Mouse (Mus musculus) forebrain, embryonic 10.5 days (tissue): ENCODE data around the gene Jph3. TPM values are rescaled to one million over a fixed set of nuclear protein-coding genes. Genes with fewer than 3 reads are reported as not detected.
A peak's percentile ranks its signal among the peaks of the same experiment; 100 is the strongest.

Experiments used
- DNase-seq: peaks from one replicate; pipeline ENCODE4 v3.0.0-alpha.2; 2017; ENCODE audit warnings: low spot score; ENCODE audit errors: extremely low spot score
- H3K27ac ChIP-seq: fragments of 300-500 bp; sonication (generic); 2 replicates; pipeline ENCODE4 v1.5.1; 2016; ENCODE audit warnings: mild to moderate bottlenecking
- H3K27me3 ChIP-seq: fragments of 300-500 bp; sonication (generic); 2 replicates; pipeline ENCODE4 v1.6.1; 2016; ENCODE audit warnings: mild to moderate bottlenecking; ENCODE audit not compliant: poor library complexity, severe bottlenecking
- H3K36me3 ChIP-seq: fragments of 300-500 bp; sonication (generic); replicated peaks from 2 replicates; pipeline ENCODE4 v1.6.1; 2016; ENCODE audit warnings: mild to moderate bottlenecking, moderate library complexity
- H3K4me1 ChIP-seq: fragments of 300-500 bp; sonication (generic); 2 replicates; pipeline ENCODE4 v1.6.1; 2016
- H3K4me3 ChIP-seq: fragments of 300-500 bp; sonication (generic); 2 replicates; pipeline ENCODE4 v1.5.1; 2016; ENCODE audit warnings: mild to moderate bottlenecking, moderate library complexity
- H3K9me3 ChIP-seq: fragments of 300-500 bp; sonication (generic); 2 replicates; pipeline ENCODE4 v1.6.1; 2016; ENCODE audit warnings: mild to moderate bottlenecking, moderate library complexity
- WGBS: fragments of 180-500 bp; shearing (Covaris S2); methylation state at CpG from one replicate; pipeline ENCODE4 v1.1.7; 2016; 5-methylcytosine and 5-hydroxymethylcytosine counted together
- polyA plus RNA-seq: library from polyadenylated mRNA; unstranded; fragments of >200 nt; fragmentation: Nextera tagmentation; extraction: Ambion mirVana; gene quantifications from 2 replicates; pipeline ENCODE4 v1.2.1, GENCODE M21; 2016

Jph3 gene
- polyA plus RNA-seq, 1 experiment from 2014 or later: 5.6 TPM

DNA sequence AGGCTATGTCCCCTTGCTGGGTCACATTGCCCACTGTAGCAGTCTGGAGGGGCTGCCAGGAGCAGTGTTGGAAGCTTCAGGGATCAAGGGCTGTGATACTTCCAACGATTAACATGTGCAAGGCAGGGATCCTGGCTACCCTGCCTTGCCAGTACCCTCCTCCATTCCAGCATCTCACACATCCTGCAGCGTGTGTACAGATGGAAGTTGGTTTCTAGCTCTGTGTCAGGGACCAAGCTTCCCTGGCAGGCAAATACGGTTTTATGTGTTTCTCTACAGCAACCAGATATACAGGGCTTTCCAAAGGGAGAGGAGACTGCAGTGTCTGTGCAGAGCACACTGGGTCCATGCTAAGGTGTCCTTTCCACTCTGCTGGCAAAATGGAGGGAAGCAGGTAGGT is 24.2 kb upstream of the Jph3 start:
- Histone ChIP-seq H3K9me3 (no peaks in the 10 kb centered on the region), H3K4me1 (peaks cover 3% of the 10 kb centered on the region; the same call in 1 of the 2 replicates), H3K4me3 (no peak overlapping the region), H3K36me3 (no peaks in the 10 kb centered on the region), H3K27ac (no peak overlapping the region), H3K27me3 (0 out of 2 replicates have a peak, but pooled peaks cover 4% of the 10 kb centered on the region)
- 74% methylated on average over 3 of the region's 3 CpGs for WGBS
- DNase-seq: no peak

DNA sequence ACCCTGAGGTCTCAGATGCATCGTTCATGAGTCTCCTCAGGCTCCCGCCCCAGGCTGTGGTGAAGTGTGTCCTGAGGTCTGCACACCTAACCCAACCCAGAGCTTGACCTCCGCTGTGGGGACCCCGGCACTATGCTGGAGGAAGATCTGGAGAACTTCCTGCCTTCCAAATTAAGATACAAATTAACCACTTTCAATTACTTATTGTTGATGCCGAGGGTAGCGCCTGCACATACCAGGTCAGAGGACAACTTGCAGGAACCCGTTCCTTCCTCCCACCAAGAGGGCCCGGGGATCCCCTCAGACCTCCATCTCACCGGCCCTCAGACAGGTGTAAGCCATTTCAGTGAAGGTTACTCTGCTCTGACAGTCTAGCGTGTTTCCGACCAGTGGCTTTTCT is 22.5 kb upstream of the Jph3 start:
- Histone ChIP-seq H3K27me3 (0 out of 2 replicates have a peak, but pooled peaks cover 4% of the 10 kb centered on the region), H3K36me3 (no peaks in the 10 kb centered on the region), H3K27ac (no peak overlapping the region), H3K9me3 (no peaks in the 10 kb centered on the region), H3K4me3 (no peak overlapping the region), H3K4me1 (peaks cover 3% of the 10 kb centered on the region; the same call in 1 of the 2 replicates)
- DNase-seq: no peak
- 89% methylated on average over 11 of the region's 11 CpGs for WGBS

DNA sequence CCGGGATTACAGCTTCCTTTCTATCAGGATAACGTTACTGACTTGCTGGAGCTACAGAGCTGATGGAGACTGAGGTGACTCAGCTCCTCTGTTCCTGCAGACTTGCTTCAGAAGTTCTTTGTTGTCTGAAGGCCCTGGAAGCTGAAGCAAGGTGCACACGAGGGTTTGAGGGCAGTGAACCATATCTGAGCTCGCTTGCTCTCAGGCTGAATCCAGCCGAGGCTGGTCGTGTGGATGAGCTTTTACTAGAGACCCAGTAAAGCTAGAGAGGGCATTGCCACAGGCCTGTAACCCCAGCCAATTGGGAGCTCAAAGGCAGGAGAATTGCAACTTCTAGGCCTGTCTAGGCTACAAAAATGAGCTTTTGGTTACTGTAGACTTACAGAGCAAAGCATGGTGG is 21.0 kb upstream of the Jph3 start:
- no peaks in the 10 kb centered on the region for H3K9me3 ChIP-seq
- 0 out of 2 replicates have a peak, but pooled peaks cover 4% of the 10 kb centered on the region for H3K27me3 ChIP-seq
- H3K4me3 ChIP-seq: no peak overlapping the region
- H3K36me3 ChIP-seq: no peaks in the 10 kb centered on the region
- H3K4me1 ChIP-seq: peaks cover 3% of the 10 kb centered on the region; the same call in 1 of the 2 replicates
- DNase-seq: no peak
- no peak overlapping the region for H3K27ac ChIP-seq
- WGBS: 65% methylated on average over 6 of the region's 6 CpGs

DNA sequence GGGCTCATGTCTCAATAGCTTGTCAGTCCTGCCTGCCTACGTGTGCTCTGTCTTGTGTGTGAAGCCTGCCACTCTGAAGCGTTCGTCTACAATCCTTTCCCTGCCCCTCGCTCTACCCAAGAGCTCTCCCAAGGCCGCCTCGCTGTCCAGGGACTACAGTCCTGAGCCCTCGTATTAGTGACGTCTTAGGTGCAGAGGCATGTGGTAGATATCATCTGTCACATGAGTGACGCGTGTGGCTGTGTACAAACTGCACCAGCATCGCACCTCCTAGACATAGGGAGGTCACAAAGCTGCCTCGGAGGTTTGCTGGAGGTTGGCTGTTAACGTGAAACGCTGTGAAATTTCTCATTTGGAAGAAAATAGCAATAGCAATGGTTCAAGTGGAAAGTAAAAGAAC is 11.9 kb upstream of the Jph3 start:
- peak overlapping the region; percentile 78 for H3K27ac ChIP-seq
- 53% methylated on average over 14 of the region's 14 CpGs for WGBS

DNA sequence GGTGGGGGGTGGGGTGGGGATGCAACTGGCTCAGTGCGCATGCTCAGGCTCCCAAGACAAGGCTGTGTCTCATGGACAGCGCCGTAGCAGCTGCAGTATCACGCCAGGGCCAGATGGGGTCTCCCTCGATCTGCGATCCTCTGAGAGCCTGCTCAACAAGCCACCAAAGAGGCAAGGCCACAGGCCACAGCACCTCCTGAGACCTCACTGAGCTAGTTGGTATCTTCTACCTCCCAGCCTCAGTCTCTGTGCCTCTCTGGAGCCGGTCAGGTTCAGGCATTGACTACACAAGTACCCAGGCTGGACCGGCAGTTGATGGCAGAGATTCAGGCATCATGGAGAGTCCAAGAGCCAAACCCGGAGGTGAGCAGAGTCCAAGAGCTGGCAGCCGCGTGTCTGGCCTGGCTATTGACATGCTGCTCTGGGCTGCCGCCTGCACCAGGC is 11.4 kb upstream of the Jph3 start:
- H3K27me3 ChIP-seq: peaks cover 41% of the 10 kb centered on the region
- peak overlapping the region; percentile 78 for H3K27ac ChIP-seq
- 31% methylated on average over 12 of the region's 12 CpGs for WGBS
- no peaks in the 10 kb centered on the region for H3K36me3 ChIP-seq
- peaks cover 27% of the 10 kb centered on the region for H3K4me1 ChIP-seq
- no peaks in the 10 kb centered on the region for H3K9me3 ChIP-seq
- peak; percentile 88 for DNase-seq
- peak overlapping the region; percentile 34 for H3K4me3 ChIP-seq

More for the DNA sequence above, 11.9 kb upstream of the Jph3 start:
- DNase-seq: no peak
- Histone ChIP-seq H3K4me1 (peaks cover 27% of the 10 kb centered on the region), H3K9me3 (no peaks in the 10 kb centered on the region), H3K27me3 (peaks cover 41% of the 10 kb centered on the region), H3K36me3 (no peaks in the 10 kb centered on the region), H3K4me3 (peak overlapping the region; percentile 34)

DNA sequence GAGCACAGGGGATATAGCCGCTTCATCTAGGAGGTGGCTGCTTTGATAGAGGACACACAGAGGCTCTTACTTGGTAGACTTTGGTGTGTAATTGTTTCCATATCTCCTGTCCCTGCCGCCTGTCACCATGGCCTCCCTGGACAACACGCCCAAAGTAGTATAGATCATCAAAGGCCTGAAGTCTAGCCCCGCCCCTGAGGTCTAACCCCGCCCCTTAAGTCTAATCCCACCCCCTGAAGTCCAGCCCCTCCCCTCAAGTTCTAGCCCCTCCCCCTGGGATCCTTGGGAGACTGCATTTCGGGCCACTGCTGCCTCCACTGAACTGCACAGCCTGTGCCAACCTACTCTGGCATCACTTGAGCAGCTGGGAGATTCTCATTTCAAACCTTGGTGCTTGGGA is 10.5 kb upstream of the Jph3 start:
- no peaks in the 10 kb centered on the region for H3K9me3 ChIP-seq
- DNase-seq: no peak
- H3K27me3 ChIP-seq: peaks cover 41% of the 10 kb centered on the region
- H3K36me3 ChIP-seq: no peaks in the 10 kb centered on the region
- H3K27ac ChIP-seq: no peak overlapping the region
- H3K4me3 ChIP-seq: no peak overlapping the region
- peaks cover 31% of the 10 kb centered on the region for H3K4me1 ChIP-seq
- WGBS: 65% methylated on average over 6 of the region's 6 CpGs

DNA sequence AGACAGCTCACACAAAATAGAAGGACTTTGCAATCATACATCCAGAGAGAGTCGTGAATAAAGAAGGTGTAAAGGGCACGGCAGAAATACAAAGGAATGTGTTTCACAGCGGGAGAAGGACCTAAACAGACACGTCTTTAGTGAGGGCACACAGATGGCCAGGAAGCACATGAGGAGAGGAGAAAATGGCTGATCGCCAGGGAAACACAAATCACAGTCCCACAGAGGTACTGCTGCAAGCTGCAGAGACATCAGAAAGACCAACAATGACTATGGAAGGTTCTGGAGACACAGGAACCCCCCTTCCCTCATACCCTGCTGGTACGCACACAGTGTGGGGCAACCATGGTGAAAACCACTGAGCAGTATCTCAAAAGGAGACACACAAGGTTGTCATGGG is 8.4 kb upstream of the Jph3 start:
- WGBS: 71% methylated on average over 6 of the region's 6 CpGs
- Histone ChIP-seq H3K27me3 (peaks cover 21% of the 10 kb centered on the region), H3K27ac (no peak overlapping the region), H3K4me3 (no peak overlapping the region), H3K9me3 (no peaks in the 10 kb centered on the region), H3K4me1 (peaks cover 21% of the 10 kb centered on the region), H3K36me3 (no peaks in the 10 kb centered on the region)
- no peak for DNase-seq

DNA sequence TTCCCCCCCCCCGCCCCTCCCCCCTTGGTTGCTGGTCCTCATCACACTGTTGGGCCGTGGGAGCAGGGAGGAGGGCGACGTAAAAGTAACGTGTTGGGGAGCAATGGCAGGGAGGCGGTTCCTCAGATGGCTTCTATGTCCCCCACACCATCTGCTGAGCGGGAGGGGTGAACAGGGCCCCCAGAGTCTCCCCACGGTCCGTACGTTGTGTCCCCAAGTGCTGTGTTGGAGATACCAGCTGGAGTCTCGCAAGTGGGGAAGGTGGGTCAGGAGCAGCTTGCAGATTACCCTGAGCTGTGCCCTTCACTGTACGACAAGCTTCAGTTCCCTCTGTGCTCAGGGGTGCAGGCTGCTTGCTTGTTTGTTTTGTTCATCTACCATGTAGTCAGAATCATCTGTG is 5.6 kb upstream of the Jph3 start:
- H3K27ac ChIP-seq: no peak overlapping the region
- peaks cover 8% of the 10 kb centered on the region for H3K9me3 ChIP-seq
- DNase-seq: no peak
- 0 out of 2 replicates have a peak, but pooled peaks cover 5% of the 10 kb centered on the region for H3K4me1 ChIP-seq
- 81% methylated on average over 12 of the region's 12 CpGs for WGBS
- H3K27me3 ChIP-seq: peaks cover 29% of the 10 kb centered on the region
- no peak overlapping the region for H3K4me3 ChIP-seq
- no peaks in the 10 kb centered on the region for H3K36me3 ChIP-seq

DNA sequence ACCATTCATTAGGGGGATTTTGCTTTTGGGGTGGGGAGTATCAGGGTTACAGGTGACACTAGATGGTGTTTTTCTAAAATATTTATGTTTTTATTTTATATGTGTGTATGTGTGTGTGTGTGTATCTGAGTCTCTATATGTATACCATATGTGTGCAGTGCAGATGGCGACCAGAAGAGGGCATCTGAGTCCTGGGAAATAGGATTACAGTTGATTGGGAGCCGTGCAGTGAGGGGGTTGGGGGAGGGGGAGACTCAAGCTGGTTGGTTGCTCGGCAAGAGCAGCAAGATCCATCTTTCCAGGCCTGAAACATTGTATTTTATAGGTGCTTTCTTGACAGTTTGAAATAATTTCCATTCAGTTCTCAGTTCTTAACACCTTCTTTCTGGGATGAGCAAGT is 2.3 kb upstream of the Jph3 start:
- peaks cover 52% of the 10 kb centered on the region for H3K27me3 ChIP-seq
- H3K27ac ChIP-seq: no peak overlapping the region
- H3K9me3 ChIP-seq: peaks cover 8% of the 10 kb centered on the region
- no peaks in the 10 kb centered on the region for H3K36me3 ChIP-seq
- H3K4me1 ChIP-seq: peaks cover 29% of the 10 kb centered on the region
- no peak overlapping the region for H3K4me3 ChIP-seq
- DNase-seq: no peak
- WGBS: 61% methylated on average over 3 of the region's 3 CpGs

DNA sequence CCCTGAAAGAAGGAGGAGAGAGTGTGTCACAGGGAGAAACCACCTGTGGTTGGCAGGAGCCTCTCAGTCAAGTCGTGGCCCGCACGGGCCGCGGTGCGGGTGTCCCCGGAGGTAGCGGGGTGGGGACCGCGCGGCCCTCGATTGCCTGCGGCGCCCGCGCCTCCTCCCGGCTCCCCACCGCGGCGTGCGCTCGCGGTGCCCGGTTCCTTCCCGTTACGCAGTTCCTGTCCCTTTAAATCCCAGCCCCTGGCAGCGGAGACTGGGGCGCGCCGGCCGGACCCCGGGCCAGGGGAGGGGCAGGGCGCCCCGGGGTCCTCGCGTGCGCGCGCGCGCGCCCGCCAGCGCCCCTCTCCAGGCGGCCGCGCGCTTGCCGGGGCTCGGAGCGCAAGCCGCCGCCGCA is 331 bp downstream of the Jph3 start:
- WGBS: 4% methylated on average over 51 of the region's 54 CpGs
- Histone ChIP-seq H3K27me3 (peaks cover 73% of the 10 kb centered on the region), H3K4me3 (peak overlapping the region; percentile 62), H3K27ac (no peak overlapping the region), H3K9me3 (peaks cover 8% of the 10 kb centered on the region), H3K36me3 (no peaks in the 10 kb centered on the region), H3K4me1 (peaks cover 27% of the 10 kb centered on the region)
- no peak for DNase-seq

DNA sequence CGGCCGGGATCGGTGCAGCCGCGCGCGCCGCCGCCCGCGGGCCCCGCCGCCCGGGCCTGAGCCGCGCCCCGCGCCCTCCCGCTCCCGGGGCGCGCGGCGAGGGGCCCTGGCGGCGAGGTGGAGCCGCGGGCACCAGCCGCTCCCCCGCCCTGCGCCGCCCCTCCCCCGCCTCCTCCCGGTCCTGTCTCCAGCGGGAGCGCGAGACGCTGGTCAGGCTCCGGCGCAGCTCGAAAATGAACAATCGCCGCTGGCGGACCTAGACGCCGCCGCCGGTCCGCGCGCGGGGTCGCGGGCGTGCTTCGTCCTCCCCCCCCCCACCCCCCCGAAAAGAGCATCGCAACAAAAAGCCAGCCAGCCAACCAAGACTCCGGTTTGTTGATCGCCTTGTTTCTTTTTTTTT is 747 bp downstream of the Jph3 start:
- Histone ChIP-seq H3K27me3 (peaks cover 73% of the 10 kb centered on the region), H3K27ac (peak overlapping the region; percentile 60; the same call in 1 of the 2 replicates), H3K9me3 (peaks cover 8% of the 10 kb centered on the region), H3K36me3 (no peaks in the 10 kb centered on the region), H3K4me1 (peaks cover 27% of the 10 kb centered on the region), H3K4me3 (peak overlapping the region; percentile 62)
- WGBS: 9% methylated on average over 60 of the region's 60 CpGs
- DNase-seq: peak; percentile 29

DNA sequence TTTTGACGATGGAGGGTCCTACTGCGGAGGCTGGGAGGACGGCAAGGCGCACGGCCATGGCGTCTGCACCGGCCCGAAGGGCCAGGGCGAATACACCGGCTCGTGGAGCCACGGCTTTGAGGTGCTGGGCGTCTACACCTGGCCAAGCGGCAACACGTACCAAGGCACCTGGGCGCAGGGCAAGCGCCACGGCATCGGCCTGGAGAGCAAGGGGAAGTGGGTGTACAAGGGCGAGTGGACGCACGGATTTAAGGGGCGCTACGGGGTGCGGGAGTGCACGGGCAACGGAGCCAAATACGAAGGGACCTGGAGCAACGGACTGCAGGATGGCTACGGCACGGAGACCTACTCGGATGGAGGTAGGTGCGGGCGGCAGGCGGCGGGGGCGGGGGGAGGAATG is 1.2 kb downstream of the Jph3 start:
- peaks cover 73% of the 10 kb centered on the region for H3K27me3 ChIP-seq
- WGBS: under 1% methylated on average over 37 of the region's 37 CpGs
- H3K36me3 ChIP-seq: no peaks in the 10 kb centered on the region
- H3K9me3 ChIP-seq: peaks cover 8% of the 10 kb centered on the region
- H3K4me1 ChIP-seq: peaks cover 27% of the 10 kb centered on the region
- H3K4me3 ChIP-seq: peak overlapping the region; percentile 62
- no peak overlapping the region for H3K27ac ChIP-seq
- DNase-seq: peak; percentile 26

DNA sequence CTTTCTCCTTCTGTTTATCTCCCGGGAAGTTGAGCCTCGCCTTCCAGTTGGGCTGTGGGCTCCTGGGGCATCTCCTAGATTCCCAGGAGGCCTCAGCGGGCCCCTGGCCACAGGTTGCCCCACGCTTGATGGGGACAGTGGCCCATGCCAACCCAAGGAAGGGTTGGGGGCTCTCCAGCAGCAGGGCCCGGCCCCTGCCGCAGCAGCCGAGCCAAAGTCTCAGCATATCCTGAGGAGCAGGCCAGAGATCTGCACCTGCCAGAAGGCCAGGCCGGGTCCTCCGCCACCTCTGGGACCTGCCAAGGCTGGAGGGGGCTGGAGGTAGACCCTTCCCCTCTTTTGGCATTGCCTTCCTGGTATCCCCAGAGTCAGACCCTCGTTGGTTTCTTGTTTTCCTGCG is 1.6 kb downstream of the Jph3 start:
- WGBS: 4% methylated on average over 11 of the region's 11 CpGs
- Histone ChIP-seq H3K36me3 (no peaks in the 10 kb centered on the region), H3K27me3 (peaks cover 73% of the 10 kb centered on the region), H3K9me3 (peaks cover 8% of the 10 kb centered on the region), H3K4me3 (peak overlapping the region; percentile 62), H3K4me1 (peaks cover 27% of the 10 kb centered on the region), H3K27ac (no peak overlapping the region)
- DNase-seq: no peak
